Mouse (Mus musculus): ENCODE data around the gene Hsph1. TPM values are rescaled to one million over a fixed set of nuclear protein-coding genes. Genes with fewer than 3 reads are reported as not detected.

Hsph1 gene
- total RNA-seq, 2 experiments from 2014 or later, result 76.6 to 103 TPM

GRCm38 (mm10) chr5:149577449-149577848 lies 58.7 kb downstream of the Hsph1 start:
- DNase-seq, result no peak
- intact Hi-C loops (cut with DNase I), result no loop called here
- Histone ChIP-seq H3K27ac (no peak overlapping the region), H3K4me3 (no peak overlapping the region)
- TF ChIP-seq CTCF (IDR thresholded peaks at IDR 0.05), result no peak

DNA sequence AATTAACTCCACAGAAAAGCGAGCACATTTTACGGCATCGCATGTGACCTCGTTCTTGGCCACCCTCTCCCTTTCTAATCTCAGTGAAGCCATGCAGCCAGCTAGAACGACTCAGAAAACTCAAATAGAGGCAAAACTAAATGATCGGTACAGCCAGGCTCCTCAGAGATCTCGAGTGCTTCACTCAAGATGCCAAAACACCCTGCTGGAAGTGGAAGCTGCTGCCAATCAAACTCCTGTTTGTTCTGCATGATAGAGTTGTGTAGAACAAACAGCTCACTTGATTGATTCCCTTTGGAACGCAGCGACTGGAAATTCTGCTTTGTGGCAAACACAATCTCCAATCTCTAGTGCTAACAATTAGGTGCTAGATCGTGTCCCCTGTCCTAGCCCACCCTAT lies 59.2 kb downstream of the Hsph1 start:
- H3K4me3 ChIP-seq, result no peak overlapping the region
- H3K27ac ChIP-seq, result no peak overlapping the region
- TF ChIP-seq CTCF (IDR thresholded peaks at IDR 0.05), result no peak
- no peak for DNase-seq
- intact Hi-C loops (cut with DNase I), result no loop called here

GRCm38 (mm10) chr5:149568993-149569392 lies 67.2 kb downstream of the Hsph1 start:
- Histone ChIP-seq H3K27ac (peak overlapping the region; percentile 83), H3K4me3 (peak overlapping the region; percentile 40)
- peak; percentile 61 for DNase-seq
- intact Hi-C loops (cut with DNase I), result no loop called here
- no peak for TF ChIP-seq CTCF (IDR thresholded peaks at IDR 0.05)

GRCm38 (mm10) chr5:149566957-149567356 lies 69.2 kb downstream of the Hsph1 start:
- TF ChIP-seq CTCF (IDR thresholded peaks at IDR 0.05), result no peak
- peak overlapping the region; percentile 83 for H3K27ac ChIP-seq
- intact Hi-C loops (cut with DNase I), result no loop called here
- H3K4me3 ChIP-seq, result no peak overlapping the region
- peak; percentile 71 for DNase-seq

DNA sequence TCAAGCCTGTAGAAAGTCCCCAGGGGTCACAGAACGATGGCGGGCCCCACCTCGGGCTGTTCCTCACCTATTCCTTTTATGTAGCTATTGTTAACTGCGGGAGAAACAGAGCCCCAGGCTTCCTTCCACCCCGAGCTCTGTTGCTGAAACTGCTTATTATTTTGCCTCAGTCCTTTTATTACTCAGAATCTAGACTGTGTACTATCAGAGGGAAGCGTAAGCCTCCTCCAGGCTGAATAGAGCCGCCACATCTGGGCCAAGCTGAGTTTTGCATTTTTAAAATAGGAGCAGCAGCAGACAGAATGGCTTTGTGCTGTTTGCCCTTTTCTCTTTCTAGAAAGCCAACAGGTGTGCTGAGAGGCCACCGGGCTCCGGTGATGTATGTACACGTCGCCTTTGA lies 70.2 kb downstream of the Hsph1 start:
- intact Hi-C loops (cut with DNase I), result no loop called here

More for the DNA sequence above, 70.2 kb downstream of the Hsph1 start:
- Histone ChIP-seq H3K27ac (peak overlapping the region; percentile 83), H3K4me3 (no peak overlapping the region)
- no peak for DNase-seq
- no peak for TF ChIP-seq CTCF (IDR thresholded peaks at IDR 0.05)

Other genes with a start within 250 kb of the Hsph1 start
- 10 to 100 TPM; 12.6 to 15.1 TPM for gene Medag, start 224.6 kb downstream of the Hsph1 start, total RNA-seq (2021)
- not detected for gene Tex26, start 196.7 kb downstream of the Hsph1 start, total RNA-seq (2021)
- gene Wdr95, start 107.7 kb downstream of the Hsph1 start, total RNA-seq (2021), result under 1 TPM in 1 of 2 experiments, not detected in 1; 0.08 TPM
- 1 to 10 TPM; 3.0 to 4.4 TPM for gene B3glct, start 41.9 kb upstream of the Hsph1 start, total RNA-seq (2021)